Mouse (Mus musculus) gastrocnemius, postnatal 25 days (tissue): ENCODE data around the gene Keap1. TPM values are rescaled to one million over a fixed set of nuclear protein-coding genes. Genes with fewer than 3 reads are reported as not detected.
A peak's percentile ranks its signal among the peaks of the same experiment; 100 is the strongest.
"Not testable (repeated sequence)": the region's sequence is repeated elsewhere in the genome, so short reads cannot be mapped to it uniquely, and the experiment has no call there.

Experiments used
- DNase-seq: peaks from one replicate; pipeline ENCODE4 v3.0.0; 2022
- total RNA-seq, 2 experiments: library from RNA; stranded (reverse); gene quantifications; 1 replicate in 1 of 2; 2 replicates in 1 of 2; pipeline ENCODE4 v1.2.3; 2021

Gene Keap1
- total RNA-seq, 2 experiments from 2014 or later = 55.0 to 56.3 TPM

- no peak for DNase-seq
Observed at GRCm38 (mm10) chr9:21264272-21264999, 25.3 kb upstream of the Keap1 start.

GRCm38 (mm10) chr9:21261831-21262230, 22.7 kb upstream of the Keap1 start:
- no peak for DNase-seq

- no peak for DNase-seq
Observed at GRCm38 (mm10) chr9:21260491-21261040, 21.4 kb upstream of the Keap1 start.

GRCm38 (mm10) chr9:21256349-21256748, 17.2 kb upstream of the Keap1 start:
- not testable (repeated sequence) for DNase-seq

GRCm38 (mm10) chr9:21254690-21255089, 15.5 kb upstream of the Keap1 start:
- no peak for DNase-seq

GRCm38 (mm10) chr9:21251116-21251735, 12.1 kb upstream of the Keap1 start:
- DNase-seq = no peak

GRCm38 (mm10) chr9:21250509-21250908, 11.3 kb upstream of the Keap1 start:
- no peak for DNase-seq

- no peak for DNase-seq
Observed at GRCm38 (mm10) chr9:21249629-21250508, 10.7 kb upstream of the Keap1 start.

- DNase-seq = peak; percentile 48
Observed at GRCm38 (mm10) chr9:21248326-21248725, 9.2 kb upstream of the Keap1 start, which contains the start of gene S1pr5. TSS of gene S1pr5 (minus strand) at chr9:21248443.

- no peak for DNase-seq
Observed at GRCm38 (mm10) chr9:21246342-21246741, 7.2 kb upstream of the Keap1 start.

- no peak for DNase-seq
Observed at GRCm38 (mm10) chr9:21245113-21245487, 5.9 kb upstream of the Keap1 start.

- no peak for DNase-seq
Observed at GRCm38 (mm10) chr9:21244428-21245112, 5.4 kb upstream of the Keap1 start.

GRCm38 (mm10) chr9:21243826-21244427, 4.8 kb upstream of the Keap1 start:
- DNase-seq = no peak

GRCm38 (mm10) chr9:21241343-21241742, 2.2 kb upstream of the Keap1 start:
- peak; percentile 47 for DNase-seq

GRCm38 (mm10) chr9:21239465-21239848, 296 bp upstream of the Keap1 start:
- no peak for DNase-seq

GRCm38 (mm10) chr9:21238004-21238732, 993 bp downstream of the Keap1 start:
- DNase-seq = no peak

- DNase-seq = no peak
Observed at GRCm38 (mm10) chr9:21237368-21238003, 1.7 kb downstream of the Keap1 start.

GRCm38 (mm10) chr9:21236991-21237367, 2.2 kb downstream of the Keap1 start:
- no peak for DNase-seq

- no peak for DNase-seq
Observed at GRCm38 (mm10) chr9:21235341-21235740, 3.8 kb downstream of the Keap1 start.

- DNase-seq = no peak
Observed at GRCm38 (mm10) chr9:21233805-21234204, 5.4 kb downstream of the Keap1 start.
